Mouse (Mus musculus) neutrophil, adult 59 days (primary cell): Measurements from ENCODE around the gene Naip1. TPM values are rescaled to one million over a fixed set of nuclear protein-coding genes. Genes with fewer than 3 reads are reported as not detected.

ENCODE experiments used
- total RNA-seq, 2 experiments: library from RNA; stranded (reverse); gene quantifications; 1 replicate in 1 of 2; 2 replicates in 1 of 2; pipeline ENCODE4 v1.2.4; 2023

Gene Naip1
- 1 to 10 TPM; 1.4 to 1.8 TPM for total RNA-seq

DNA sequence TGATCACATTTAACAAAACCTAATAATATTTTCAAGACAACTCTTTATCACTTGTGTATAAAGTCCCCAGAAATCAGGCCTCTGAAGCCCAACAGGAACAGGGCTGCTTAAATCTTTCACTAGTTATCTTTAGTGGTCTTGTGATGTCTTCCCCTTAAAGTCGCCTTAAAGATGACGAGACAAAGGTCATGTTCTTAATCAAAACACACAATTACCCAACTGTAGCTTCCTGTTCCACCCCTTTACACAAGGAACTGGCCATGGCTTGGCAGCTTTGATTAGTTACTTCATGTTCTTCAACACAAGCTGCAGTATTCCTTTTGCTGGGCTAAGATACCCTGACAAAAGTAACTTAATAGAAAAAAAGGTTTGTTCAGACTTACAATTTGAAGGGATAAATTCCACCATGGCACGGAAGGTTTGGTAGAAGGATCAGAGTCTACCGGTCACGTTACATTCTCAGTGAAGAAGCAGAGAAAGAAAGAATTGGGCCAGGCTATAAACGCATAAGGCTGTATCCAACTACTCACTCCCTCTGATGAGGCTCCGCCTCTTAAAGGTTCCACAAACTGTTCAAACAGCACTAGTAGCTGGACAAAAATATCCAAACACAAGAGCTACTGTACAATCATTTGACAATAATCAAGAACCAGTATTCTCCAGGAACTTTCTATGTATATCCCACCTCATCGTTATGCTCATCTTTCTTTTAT, at the start of gene Naip1:
TSS of gene Naip1 (minus strand) at position 455 of the 713 bp plus-strand sequence.

GRCm38 (mm10) chr13:100492061-100492787, 39.6 kb upstream of the Naip1 start, which contains the start of gene Gtf2h2:
Gene Gtf2h2, minus strand, starts transcription at chr13:100492579.

Other genes starting within 250 kb of the Naip1 start
- gene Naip5, start 206.5 kb downstream of the Naip1 start, total RNA-seq, result 10 to 100 TPM; 24.8 to 29.5 TPM
- gene Naip6, start 135.2 kb downstream of the Naip1 start, total RNA-seq, result 10 to 100 TPM; 16.9 to 21.4 TPM
- gene Gtf2h2, start 39.7 kb upstream of the Naip1 start, total RNA-seq, result 10 to 100 TPM; 13.6 to 16.9 TPM
- not detected for gene Ocln, start 99.8 kb upstream of the Naip1 start, total RNA-seq
- gene Marveld2, start 164.1 kb upstream of the Naip1 start, total RNA-seq, result under 1 TPM; 0.35 to 0.36 TPM
- gene Ak6, start 198.1 kb upstream of the Naip1 start, total RNA-seq, result 10 to 100 TPM; 74.1 to 74.8 TPM
- gene Rad17, start 198.2 kb upstream of the Naip1 start, total RNA-seq, result 10 to 100 TPM; 20.1 to 21.0 TPM
- 10 to 100 TPM in 1 of 2 experiments, 1 to 10 TPM in 1; 8.6 to 14.0 TPM for gene Taf9, start 198.7 kb upstream of the Naip1 start, total RNA-seq
- gene Ccdc125, start 216.8 kb upstream of the Naip1 start, total RNA-seq, result 10 to 100 TPM; 47.9 to 51.0 TPM